Mouse (Mus musculus) testis, postnatal 14 days (tissue): Measurements from ENCODE around the gene Usp49.
"Not testable (repeated sequence)": the region's sequence is repeated elsewhere in the genome, so short reads cannot be mapped to it uniquely, and the experiment has no call there.

Source experiments
- DNase-seq: peaks from one replicate; pipeline ENCODE4 v3.0.0; 2021; ENCODE audit warnings: low spot score

Usp49 gene

DNA sequence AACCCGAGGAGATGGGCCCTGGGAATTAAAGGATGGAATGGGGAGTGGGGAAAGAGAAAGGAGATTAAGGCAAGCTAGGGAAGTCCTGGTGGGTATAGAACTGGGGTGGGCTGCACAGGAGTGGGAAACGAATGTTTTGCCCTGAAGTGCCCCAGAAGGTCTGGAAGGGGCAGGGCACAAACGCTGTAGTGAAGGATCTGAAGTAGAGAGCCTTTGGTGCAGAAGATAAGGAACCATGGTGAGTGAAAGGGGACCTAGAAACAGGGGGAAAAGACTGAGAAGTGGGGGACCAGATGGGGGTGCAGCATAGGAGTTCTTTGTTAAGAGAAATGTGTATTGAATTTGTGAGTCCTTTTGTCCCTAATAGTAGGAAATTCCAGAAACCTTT lies at the start of gene Usp49:
TSS of gene Usp49 (plus strand) at position 13 of the 388 bp plus-strand sequence.
- DNase-seq: no peak

DNA sequence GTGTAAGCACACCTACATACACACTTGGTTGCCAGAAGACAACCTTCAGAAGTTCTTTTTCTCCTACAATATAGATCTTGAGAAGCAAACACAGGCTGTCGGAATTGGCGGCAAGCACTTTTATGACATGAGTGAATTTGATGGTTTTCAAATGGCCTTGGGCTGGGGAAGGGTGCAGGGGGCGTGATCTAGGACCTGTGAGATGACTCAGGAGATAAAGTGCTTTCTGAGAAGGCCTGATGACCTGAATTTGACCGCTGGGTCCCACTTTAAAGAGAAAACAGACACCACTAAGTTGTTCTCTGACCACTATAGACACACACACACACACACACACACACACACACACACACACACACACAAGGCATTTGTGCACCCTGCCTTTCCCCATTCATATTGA lies 49.5 kb upstream of the Usp49 start:
- no peak for DNase-seq

- no peak for DNase-seq
These were observed 42.0 kb upstream of the Usp49 start for GRCm38 (mm10) chr17:47588517-47588916.

DNA sequence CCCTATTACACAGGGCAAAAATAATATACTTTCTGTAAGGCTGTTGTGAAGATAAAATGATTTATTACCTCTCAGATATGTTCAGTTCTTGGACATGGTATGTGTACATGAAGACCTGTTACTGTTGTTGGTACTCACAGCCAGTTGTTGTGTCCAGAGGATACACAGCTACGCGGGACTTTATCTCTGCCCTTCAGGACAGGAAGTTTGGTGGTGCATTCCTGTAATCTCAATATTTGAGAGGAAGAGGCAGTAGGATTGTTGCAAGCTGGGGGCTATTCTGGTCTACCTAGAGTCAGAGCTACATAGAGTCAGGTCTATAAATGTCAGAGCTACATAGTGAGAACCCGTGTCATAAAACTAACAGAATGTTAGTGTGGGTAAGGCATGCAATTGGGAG lies 39.4 kb upstream of the Usp49 start:
- DNase-seq: no peak

- DNase-seq: peak; percentile 90
These were observed 37.2 kb upstream of the Usp49 start for GRCm38 (mm10) chr17:47593215-47593853.

DNA sequence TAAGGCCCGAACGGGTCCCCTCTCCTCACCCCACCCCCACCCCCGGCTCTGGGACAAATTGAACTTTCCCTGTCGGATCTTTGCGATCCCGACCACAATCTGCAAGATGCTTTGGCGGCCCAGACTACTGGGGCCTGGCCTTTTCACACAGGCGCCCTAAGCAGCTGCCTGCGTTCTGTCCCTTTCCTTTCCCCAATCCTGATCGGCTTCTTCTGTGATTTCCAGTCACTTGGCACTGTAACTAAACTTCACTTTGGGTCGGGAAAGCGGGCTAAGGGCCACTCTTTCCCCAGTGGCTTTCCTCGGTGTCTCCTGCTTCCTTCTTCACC lies 36.7 kb upstream of the Usp49 start:
- DNase-seq: no peak

DNA sequence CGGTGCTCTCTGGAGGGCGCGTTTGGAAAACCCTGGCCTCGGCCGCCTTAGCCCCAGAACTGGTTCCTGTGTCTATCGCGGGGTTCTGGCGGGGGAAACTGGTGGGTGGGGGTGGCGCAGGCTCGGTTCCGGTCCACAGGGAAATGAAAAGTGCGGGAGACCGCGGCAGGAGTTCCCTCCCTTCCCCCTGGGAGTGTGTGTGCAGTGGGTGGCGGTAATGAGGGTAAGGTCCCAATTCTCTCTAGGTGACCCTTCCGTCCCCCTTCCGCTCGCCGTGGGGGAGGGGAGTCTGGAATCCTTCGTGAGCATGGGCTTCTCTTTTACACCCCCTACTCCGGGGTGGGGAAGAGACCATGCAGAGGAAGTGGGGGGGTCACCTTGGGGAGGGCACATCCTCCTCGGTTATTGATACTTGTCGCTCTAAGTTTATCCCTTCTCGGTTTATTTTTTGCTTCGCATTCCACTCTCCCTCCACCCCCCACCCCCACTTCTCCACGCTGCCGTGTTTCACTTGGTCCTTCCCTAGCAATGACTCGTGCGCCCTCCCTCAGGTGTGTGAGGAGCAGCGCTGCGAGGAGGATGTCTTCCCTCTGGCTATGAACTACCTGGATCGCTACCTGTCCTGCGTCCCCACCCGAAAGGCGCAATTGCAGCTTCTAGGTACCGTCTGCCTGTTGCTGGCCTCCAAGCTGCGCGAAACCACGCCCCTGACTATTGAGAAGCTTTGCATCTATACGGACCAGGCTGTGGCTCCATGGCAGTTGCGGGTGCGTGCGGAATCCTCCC lies 36.1 kb upstream of the Usp49 start:
- no peak for DNase-seq

- DNase-seq: no peak
These were observed 35.6 kb upstream of the Usp49 start for GRCm38 (mm10) chr17:47594969-47595247.

GRCm38 (mm10) chr17:47595248-47596161 lies 35.0 kb upstream of the Usp49 start:
- DNase-seq: peak; percentile 49

DNA sequence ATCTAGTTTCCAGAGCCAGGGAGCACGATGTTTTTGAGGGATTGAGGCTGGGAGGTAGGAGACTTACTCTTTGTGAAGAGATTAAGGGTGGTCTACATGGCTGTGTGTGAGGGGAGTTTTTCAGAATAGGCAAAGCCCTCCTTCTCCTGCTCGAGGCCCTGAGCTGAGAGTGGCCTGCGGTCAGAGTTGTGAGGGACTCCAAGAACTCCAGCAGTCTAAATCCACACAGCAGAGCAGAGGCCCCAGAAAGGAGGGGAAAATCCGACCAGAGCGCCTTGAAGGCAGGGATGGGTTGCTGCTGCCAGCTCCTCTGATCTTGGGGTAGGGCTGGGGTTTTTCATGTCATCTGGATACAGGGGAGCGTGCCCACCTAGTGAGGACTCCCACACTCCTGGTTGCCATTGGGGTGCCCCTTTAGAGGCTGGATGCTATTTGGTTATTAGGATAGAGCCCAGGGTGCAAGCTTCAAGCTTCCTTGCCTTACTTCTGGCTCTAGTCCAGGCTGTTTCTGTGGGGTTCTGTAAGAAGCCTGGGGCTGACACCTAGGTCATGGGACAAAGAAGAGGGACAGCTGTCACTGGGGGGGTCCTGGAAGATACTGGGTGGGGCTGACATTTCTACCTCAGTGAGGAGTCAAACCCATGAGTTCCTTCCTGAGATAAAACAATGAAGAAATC lies 34.2 kb upstream of the Usp49 start:
- no peak for DNase-seq

DNA sequence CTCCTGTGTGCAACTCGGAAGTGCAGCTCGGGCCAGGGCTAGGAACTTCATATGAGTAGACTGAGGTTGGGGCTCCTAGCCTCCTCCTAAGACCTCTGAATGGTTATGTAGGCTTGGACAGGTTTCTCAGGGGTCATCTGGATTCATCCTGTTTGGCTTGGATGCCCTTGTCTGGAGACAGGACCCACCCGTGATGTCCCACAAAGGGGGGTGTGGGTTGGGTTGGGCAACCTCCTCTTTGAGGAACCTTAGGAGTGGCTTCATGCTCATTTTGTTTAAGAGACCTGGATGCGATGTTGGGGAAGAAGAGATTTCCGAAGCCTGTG lies 33.7 kb upstream of the Usp49 start:
- no peak for DNase-seq

- no peak for DNase-seq
These were observed 33.2 kb upstream of the Usp49 start for GRCm38 (mm10) chr17:47597261-47597660.

- no peak for DNase-seq
These were observed 32.5 kb upstream of the Usp49 start for GRCm38 (mm10) chr17:47597838-47598579.

DNA sequence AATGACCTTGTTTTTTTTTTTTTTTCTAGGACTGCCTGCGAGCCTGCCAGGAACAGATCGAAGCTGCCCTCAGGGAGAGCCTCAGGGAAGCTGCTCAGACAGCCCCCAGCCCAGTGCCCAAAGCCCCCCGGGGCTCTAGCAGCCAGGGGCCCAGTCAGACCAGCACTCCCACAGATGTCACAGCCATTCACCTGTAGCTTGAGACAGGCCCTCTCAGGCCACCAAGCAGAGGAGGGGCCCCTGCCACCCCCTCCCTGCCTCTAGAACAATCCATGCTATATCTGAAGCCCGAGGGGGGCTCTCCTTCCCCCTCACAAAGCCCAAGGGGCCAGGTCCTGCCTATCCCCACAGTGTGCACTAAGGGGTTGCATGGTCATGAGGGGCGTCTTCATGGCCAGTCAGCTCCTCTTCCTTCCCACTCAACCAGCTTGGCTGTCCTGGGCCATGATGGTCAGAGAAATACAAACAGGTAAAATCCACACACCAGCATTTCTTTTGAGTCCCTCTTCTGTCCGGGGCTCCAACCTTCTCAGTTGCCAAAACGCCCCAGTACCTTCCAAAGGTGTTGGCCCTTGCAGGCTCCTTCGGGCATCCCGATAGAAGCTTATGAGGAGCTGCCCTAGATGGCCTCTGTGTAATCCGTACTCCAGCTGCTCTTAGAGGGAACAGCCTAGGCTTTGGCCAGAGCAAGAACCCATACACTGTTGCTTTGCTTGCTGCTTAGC lies 31.7 kb upstream of the Usp49 start:
- DNase-seq: not testable (repeated sequence)

DNA sequence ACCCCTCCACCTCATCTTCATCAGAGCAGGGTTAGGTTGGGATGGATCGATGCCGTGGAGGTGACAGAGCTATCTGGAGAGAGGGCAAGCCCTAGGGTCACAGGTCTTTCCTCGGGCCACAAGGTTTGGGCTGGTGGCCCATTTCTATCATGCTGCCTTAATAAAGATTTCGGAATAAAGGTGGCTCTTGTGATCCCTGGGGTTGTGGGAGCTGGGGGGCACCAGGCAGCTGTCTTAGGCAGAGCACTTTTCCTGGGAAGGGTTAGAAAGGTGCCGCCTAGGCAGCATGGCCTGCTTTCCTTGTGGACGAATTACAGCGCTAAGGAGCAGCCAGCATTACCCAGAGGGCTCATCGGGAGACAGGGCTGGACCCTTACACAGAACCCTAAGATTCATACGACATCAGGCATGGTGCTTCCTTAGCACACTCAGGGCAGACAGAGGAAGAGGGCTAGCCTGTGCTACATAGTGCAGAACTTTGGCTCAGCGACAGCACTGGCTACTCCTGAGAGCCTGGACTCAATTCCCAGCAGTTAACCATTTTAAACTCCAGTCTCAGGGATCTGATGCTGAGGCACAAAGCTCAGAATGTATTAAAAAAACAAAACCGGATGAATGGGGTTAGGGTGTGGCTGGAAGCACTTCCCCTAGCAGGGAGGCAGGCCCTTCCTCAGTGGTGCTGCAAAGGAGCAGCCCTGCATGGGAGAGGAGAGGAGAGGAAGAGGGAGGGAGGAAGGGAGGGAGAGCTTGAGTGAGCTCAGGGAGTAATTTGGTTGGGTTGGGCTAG lies 30.8 kb upstream of the Usp49 start:
- no peak for DNase-seq

DNA sequence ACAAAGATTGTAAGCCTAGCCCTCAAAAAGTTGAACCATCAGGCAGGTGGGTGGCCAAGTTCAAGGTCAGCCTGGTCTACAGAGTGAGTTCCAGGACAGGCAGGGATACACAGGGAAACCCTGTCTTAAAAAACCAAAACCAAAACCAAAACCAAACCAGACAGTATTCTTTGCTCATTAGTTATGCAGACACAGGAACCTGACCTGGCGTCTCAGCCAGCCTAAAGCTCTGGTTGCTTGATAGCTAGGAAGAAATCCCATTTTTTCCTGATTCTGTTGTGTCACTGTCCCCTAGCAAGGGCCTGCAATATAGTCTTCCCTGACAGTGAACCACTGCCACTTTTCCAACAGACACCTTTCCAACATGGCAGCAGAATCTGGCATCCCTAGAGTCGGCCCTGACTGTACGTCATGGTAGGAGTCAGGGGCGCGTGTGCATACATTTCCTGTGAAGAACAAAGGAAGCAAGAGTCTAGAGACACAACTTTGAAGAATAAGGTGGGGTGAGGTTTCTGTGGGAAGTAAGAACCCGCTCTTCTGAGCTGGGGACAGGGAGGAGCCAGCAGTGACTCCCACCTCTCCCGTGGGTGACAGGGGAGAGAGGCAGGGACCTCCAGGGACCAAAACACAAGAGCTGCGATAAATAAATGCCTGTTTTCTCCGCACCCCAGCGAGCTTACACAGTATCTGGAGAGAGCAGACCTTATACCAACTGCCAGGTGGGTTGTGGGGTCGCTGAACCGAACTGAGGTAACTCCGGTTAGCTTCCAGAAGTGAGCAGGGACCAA lies 29.7 kb upstream of the Usp49 start:
- no peak for DNase-seq

DNA sequence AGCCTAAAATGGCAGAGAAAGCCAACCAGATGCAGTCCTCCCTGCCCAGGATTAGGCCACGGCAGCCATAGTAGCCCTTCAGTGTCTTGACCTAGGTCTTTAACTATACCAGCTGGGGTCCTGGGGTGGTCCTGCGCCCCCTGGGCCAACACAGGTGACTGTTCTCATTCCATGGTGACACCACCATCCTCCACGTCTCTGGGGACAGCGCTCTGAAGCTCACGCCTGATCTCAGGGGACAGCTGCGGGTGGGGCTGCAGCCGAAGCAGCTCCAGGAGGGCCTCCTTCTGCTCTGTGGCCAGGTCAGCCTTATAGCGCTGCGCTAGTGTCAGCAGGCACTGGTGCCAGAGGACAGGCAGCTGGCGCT lies 29.1 kb upstream of the Usp49 start:
- no peak for DNase-seq

DNA sequence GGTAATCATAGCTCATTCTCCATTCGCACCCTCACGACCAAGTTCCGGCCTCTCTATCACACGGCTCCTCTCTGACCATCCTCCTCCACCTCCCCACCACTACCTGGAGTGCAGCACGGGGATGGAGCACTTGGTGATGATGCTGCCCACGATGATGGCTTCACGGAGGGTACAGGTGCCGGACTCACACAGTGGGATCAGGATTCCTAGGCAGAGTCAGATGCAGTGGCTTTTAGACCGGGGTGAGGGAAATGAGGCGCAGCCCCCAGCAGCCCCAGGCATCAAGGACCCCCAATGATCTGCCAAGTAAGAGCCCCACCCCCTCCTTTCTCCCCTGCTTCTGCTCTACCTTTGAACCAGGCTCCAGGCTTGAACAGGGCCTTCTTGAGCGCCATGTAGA lies 28.2 kb upstream of the Usp49 start:
- no peak for DNase-seq

DNA sequence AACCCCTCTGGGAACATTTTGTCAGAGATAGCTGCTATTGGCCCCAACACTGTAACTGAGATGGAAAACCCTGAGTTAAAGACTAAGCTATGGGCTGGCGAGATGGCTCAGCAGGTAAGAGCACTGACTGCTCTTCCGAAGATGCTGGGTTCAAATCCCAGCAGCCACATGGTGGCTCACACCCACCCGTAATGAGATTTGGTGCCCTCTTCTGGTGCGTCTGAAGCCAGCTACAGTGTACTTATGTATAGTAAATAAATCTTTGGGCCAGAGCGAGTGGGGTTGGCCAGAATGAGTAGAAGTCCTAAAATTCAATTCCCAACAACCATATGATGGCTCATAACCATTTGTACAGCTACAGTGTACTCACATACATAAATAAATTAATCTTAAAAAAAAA lies 24.3 kb upstream of the Usp49 start:
- DNase-seq: no peak

- DNase-seq: no peak
These were observed 21.3 kb upstream of the Usp49 start for GRCm38 (mm10) chr17:47609182-47609581.
